Mouse (Mus musculus) kidney, adult 8-10 months (tissue): ENCODE measurements around the gene Vmn2r70.

Experiments
- DNase-seq, 2 experiments: peaks; one replicate each; pipeline ENCODE4 v3.0.0; 2022

Gene Vmn2r70

GRCm38 (mm10) chr7:85569092-85569491, at the start of gene Vmn2r70:
Gene Vmn2r70 (minus strand): TSS chr7:85569192.
- DNase-seq, result no peak

DNA sequence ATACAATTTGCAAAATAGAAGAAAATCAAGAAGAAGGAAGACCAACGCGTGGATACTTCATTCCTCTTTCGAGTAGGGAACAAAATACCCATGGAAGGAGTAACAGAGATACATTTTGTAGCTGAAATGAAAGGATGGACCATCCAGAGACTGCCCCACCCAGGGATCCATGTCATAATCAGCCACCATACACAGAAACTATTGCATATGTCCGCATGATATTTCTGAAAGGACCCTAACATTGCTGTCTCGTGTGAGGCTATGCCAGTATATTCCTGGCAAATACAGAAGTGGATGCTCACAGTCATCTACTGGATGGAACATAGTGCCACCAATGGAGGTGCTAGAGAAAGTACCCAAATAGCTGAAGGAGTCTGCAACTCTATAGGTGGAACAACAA, 6.2 kb downstream of the Vmn2r70 start, which contains the start of gene Vmn2r71:
Gene Vmn2r71, plus strand, starts transcription at position 301 of the 400 bp plus-strand sequence.
- no peak for DNase-seq

DNA sequence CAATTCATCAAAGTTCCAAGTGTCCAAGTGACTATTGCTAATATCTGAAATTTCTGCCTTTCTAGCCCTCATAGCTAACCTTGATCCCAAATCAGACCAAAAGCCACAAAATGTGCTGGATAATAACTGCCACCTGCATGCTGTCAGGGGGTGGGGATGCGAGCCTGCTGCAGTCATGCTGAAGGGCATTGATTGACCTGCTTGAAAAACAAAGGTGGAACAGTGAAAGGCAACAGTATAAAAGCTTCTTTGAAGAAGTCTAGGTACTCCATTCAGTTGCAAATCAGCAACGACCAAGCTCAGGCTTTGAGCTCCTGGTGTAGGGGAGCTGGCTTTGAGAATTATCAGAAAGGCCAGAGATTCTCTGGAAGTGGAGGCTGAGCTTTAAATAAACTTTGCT, 25.9 kb downstream of the Vmn2r70 start:
- DNase-seq, result no peak

DNA sequence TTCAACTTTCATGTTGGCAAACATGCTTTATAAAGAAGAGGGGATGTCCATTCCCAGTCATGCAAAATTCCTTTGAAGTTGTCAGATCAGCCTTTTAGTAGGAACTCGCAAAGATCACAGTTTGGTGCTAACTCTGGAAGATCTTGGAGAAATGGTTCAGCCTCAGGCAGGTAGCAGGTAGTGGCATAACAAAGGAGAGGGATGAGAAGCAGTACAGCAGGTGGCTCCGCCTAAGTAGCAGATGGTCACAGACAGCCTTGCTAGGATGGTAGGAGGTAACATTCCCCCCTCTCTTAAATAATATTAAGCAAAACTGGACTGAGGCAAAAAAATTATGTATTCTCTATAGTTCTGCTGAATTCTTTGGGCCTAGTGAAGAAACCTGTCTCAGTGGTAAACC, 26.9 kb downstream of the Vmn2r70 start:
- DNase-seq, result no peak
